Mouse (Mus musculus): ENCODE data around the gene Wwp2.
A peak's percentile ranks its signal among the peaks of the same experiment; 100 is the strongest.

The Wwp2 gene

GRCm38 (mm10) chr8:107480436-107480835 lies 44.3 kb downstream of the Wwp2 start:
- no peak for DNase-seq

- DNase-seq = peak; percentile 78
Observed at GRCm38 (mm10) chr8:107483250-107483649, 47.1 kb downstream of the Wwp2 start.

GRCm38 (mm10) chr8:107484956-107485355 lies 48.8 kb downstream of the Wwp2 start:
- DNase-seq = no peak

GRCm38 (mm10) chr8:107488551-107488950 lies 52.4 kb downstream of the Wwp2 start:
- no peak for DNase-seq

GRCm38 (mm10) chr8:107489086-107489485 lies 52.9 kb downstream of the Wwp2 start:
- DNase-seq = no peak

GRCm38 (mm10) chr8:107489921-107490320 lies 53.8 kb downstream of the Wwp2 start:
- no peak for DNase-seq

GRCm38 (mm10) chr8:107490649-107491048 lies 54.5 kb downstream of the Wwp2 start:
- no peak for DNase-seq

- DNase-seq = no peak
Observed at GRCm38 (mm10) chr8:107491212-107491611, 55.0 kb downstream of the Wwp2 start.

GRCm38 (mm10) chr8:107491831-107492230 lies 55.7 kb downstream of the Wwp2 start:
- no peak for DNase-seq

- DNase-seq = no peak
Observed at GRCm38 (mm10) chr8:107492802-107493201, 56.6 kb downstream of the Wwp2 start.

GRCm38 (mm10) chr8:107495425-107495824 lies 59.3 kb downstream of the Wwp2 start:
- DNase-seq = no peak

- DNase-seq = no peak
Observed at GRCm38 (mm10) chr8:107497708-107498107, 61.5 kb downstream of the Wwp2 start.

GRCm38 (mm10) chr8:107498390-107498789 lies 62.2 kb downstream of the Wwp2 start:
- peak; percentile 41 for DNase-seq

GRCm38 (mm10) chr8:107498806-107499205 lies 62.6 kb downstream of the Wwp2 start:
- DNase-seq = no peak

- no peak for DNase-seq
Observed at GRCm38 (mm10) chr8:107499519-107499918, 63.4 kb downstream of the Wwp2 start.

- no peak for DNase-seq
Observed at GRCm38 (mm10) chr8:107502407-107502806, 66.2 kb downstream of the Wwp2 start.

- DNase-seq = no peak
Observed at GRCm38 (mm10) chr8:107502922-107503321, 66.8 kb downstream of the Wwp2 start.

GRCm38 (mm10) chr8:107503354-107503753 lies 67.2 kb downstream of the Wwp2 start:
- DNase-seq = no peak

GRCm38 (mm10) chr8:107504239-107504985 lies 68.2 kb downstream of the Wwp2 start:
- no peak for DNase-seq

GRCm38 (mm10) chr8:107505271-107505670 lies 69.1 kb downstream of the Wwp2 start:
- peak; percentile 43 for DNase-seq

- no peak for DNase-seq
Observed at GRCm38 (mm10) chr8:107507019-107507418, 70.9 kb downstream of the Wwp2 start.

GRCm38 (mm10) chr8:107510204-107510603 lies 74.0 kb downstream of the Wwp2 start:
- DNase-seq = no peak

GRCm38 (mm10) chr8:107510766-107511165 lies 74.6 kb downstream of the Wwp2 start:
- no peak for DNase-seq

- DNase-seq = no peak
Observed at GRCm38 (mm10) chr8:107513249-107513648, 77.1 kb downstream of the Wwp2 start.
